Mouse (Mus musculus): ENCODE data around the gene Abcg2. TPM values are rescaled to one million over a fixed set of nuclear protein-coding genes. Genes with fewer than 3 reads are reported as not detected.

Abcg2 gene
- total and polyA plus RNA-seq, 3 experiments: 16.6 to 39.9 (median 25.0) TPM

DNA sequence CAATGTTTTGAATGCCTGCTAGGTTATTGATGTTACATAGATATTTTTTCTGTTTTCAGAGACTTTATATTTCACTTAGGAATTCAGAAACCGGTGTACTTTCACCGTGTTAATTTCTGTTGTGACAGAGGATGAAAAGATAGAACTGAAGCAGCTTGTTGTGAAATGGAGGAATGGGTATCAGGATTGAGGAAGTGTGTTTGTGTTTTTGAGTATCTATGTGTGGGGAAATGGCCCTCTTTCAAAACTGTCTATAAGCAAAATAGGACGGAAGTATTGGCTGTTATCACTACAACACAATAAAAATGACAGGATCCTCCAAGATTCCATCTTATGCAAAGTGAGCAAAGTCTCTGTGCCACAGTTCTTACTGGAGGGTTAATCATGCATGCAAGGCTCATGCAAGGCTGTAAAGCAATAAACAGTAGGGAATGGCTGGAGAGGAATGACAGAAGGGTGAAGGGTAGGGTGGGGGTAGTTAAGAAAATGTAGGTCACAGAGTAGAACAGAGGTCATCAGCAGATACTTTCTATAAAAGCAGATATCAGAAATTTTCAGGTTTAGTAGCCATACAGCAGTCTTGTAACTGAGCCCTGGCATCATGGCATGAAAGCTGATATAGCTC, 76.7 kb downstream of the Abcg2 start:
- Histone ChIP-seq H3K4me2 (ENCODE audit: insufficient read depth, low read depth, poor library complexity, severe bottlenecking) (no peak overlapping the region), H3K9me3 (replicated peaks; ENCODE audit: low read length) (no peaks in the 10 kb centered on the region), H3K27ac (ENCODE audit: insufficient read depth, low read depth) (no peak overlapping the region), H3K4me1 (ENCODE audit: control insufficient read depth in 1 of 2, insufficient read depth in 2 of 2) (no peaks in the 10 kb centered on the region), H3K9ac (ENCODE audit: insufficient read depth, low read depth) (no peak overlapping the region), H3K79me2 (replicated peaks; ENCODE audit: control insufficient read depth, extremely low read depth, insufficient read depth, poor library complexity, severe bottlenecking) (no peaks in the 10 kb centered on the region), H3K4me3 (replicated peaks in 1 of 3; ENCODE audit: low read depth in 2 of 3, low read length in 2 of 3, poor library complexity in 1 of 3) (no peak overlapping the region), H3K36me3 (replicated peaks in 1 of 2; ENCODE audit: control insufficient read depth in 1 of 2, insufficient read depth in 1 of 2, low read length in 1 of 2) (peaks cover 0 to 11% of the 10 kb centered on the region in 2 experiments), H3K27me3 (replicated peaks) (no peaks in the 10 kb centered on the region)
- TF ChIP-seq MAX (IDR thresholded peaks at IDR 0.05; ENCODE audit: low read length) (no peak), GABPA (IDR thresholded peaks at IDR 0.05; ENCODE audit: insufficient replicate concordance, low read depth, low read length) (no peak), PAX5 (IDR thresholded peaks at IDR 0.05; ENCODE audit: low read length) (no peak), MXI1 (IDR thresholded peaks at IDR 0.05; ENCODE audit: low read depth, low read length) (no peak), SMC3 (IDR thresholded peaks at IDR 0.05; ENCODE audit: low read depth, low read length) (no peak), RAD21 (IDR thresholded peaks at IDR 0.05; ENCODE audit: low read depth, low read length) (no peak), JUND (conservative IDR thresholded peaks at IDR 0.05; ENCODE audit: low read depth, low read length) (no peak), ZKSCAN1 (IDR thresholded peaks at IDR 0.05; ENCODE audit: borderline replicate concordance, low read depth, low read length) (no peak), ELF1 (IDR thresholded peaks at IDR 0.05; ENCODE audit: low read depth, low read length) (no peak), RCOR1 (conservative IDR thresholded peaks at IDR 0.05; ENCODE audit: low read depth, low read length) (no peak)
- dilution Hi-C loops (cut with MboI; ENCODE audit: extremely low pct_ligation_motif_present, extremely low pct_unique_long_range_greater_than_20kb, low sequenced_read_pairs): no loop called here
- no peak for DNase-seq (ENCODE audit: extremely low read depth)
- in situ Hi-C loops (cut with MboI; ENCODE audit: low pct_ligation_motif_present, low pct_unique_long_range_greater_than_20kb, low sequenced_read_pairs): no loop called here

DNA sequence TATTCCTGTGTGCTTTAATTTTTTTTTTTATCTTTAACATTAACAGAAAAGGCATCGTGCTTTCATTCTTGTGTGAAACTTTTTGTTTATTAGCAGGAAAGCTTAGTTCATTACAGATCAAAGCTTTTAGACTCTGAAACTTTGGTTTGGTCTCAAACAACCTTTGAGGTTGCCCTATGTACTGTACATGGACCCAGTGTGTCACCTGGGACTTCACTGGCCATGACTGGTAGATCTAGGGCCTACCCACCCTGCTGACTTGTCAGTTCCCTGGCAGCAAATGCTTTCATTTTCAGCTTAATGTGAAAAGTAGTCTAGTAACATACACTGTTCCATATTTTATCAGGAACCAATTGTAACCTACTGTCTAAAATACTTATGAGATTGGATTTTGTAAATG, 93.5 kb downstream of the Abcg2 start:
- no peaks in the 10 kb centered on the region for H3K79me2 ChIP-seq (replicated peaks; ENCODE audit: control insufficient read depth, extremely low read depth, insufficient read depth, poor library complexity, severe bottlenecking)
- H3K27me3 ChIP-seq (replicated peaks): no peaks in the 10 kb centered on the region
- no peak for DNase-seq (ENCODE audit: extremely low read depth)
- H3K27ac ChIP-seq (ENCODE audit: insufficient read depth, low read depth): no peak overlapping the region
- dilution Hi-C loops (cut with MboI; ENCODE audit: extremely low pct_ligation_motif_present, extremely low pct_unique_long_range_greater_than_20kb, low sequenced_read_pairs): no loop called here
- TF ChIP-seq GABPA (IDR thresholded peaks at IDR 0.05; ENCODE audit: insufficient replicate concordance, low read depth, low read length) (no peak), MAFK (IDR thresholded peaks at IDR 0.05; ENCODE audit: insufficient replicate concordance, low read length) (no peak), CHD2 (IDR thresholded peaks at IDR 0.05; ENCODE audit: low read length) (no peak), MAX (IDR thresholded peaks at IDR 0.05; ENCODE audit: low read length) (no peak), SIN3A (IDR thresholded peaks at IDR 0.05; ENCODE audit: low read length) (no peak), JUN (IDR thresholded peaks at IDR 0.05; ENCODE audit: insufficient read depth, low read depth, low read length) (no peak), RAD21 (IDR thresholded peaks at IDR 0.05; ENCODE audit: low read depth, low read length) (no peak), POLR2A (IDR thresholded peaks at IDR 0.05; ENCODE audit: low read depth, low read length) (no peak), TCF12 (IDR thresholded peaks at IDR 0.05; ENCODE audit: low read depth, low read length) (no peak), NRF1 (IDR thresholded peaks at IDR 0.05; ENCODE audit: low read depth, low read length) (no peak), TBP (conservative IDR thresholded peaks at IDR 0.05; ENCODE audit: low read depth, low read length) (no peak), ZNF384 (IDR thresholded peaks at IDR 0.05; ENCODE audit: low read depth, low read length) (no peak), BHLHE40 (IDR thresholded peaks at IDR 0.05; ENCODE audit: low read depth, low read length) (no peak), RCOR1 (conservative IDR thresholded peaks at IDR 0.05; ENCODE audit: low read depth, low read length) (no peak), MXI1 (IDR thresholded peaks at IDR 0.05; ENCODE audit: low read depth, low read length) (no peak), HCFC1 (IDR thresholded peaks at IDR 0.05; ENCODE audit: low read depth, low read length) (no peak), MYC (IDR thresholded peaks at IDR 0.05; ENCODE audit: low read depth, low read length) (no peak)
- no peak overlapping the region for H3K9ac ChIP-seq (ENCODE audit: insufficient read depth, low read depth)
- in situ Hi-C loops (cut with MboI; ENCODE audit: low pct_ligation_motif_present, low pct_unique_long_range_greater_than_20kb, low sequenced_read_pairs): no loop called here
- peaks cover 0 to 25% of the 10 kb centered on the region in 2 experiments for H3K36me3 ChIP-seq (replicated peaks in 1 of 2; ENCODE audit: control insufficient read depth in 1 of 2, insufficient read depth in 1 of 2, low read length in 1 of 2)
- H3K9me3 ChIP-seq (replicated peaks; ENCODE audit: low read length): no peaks in the 10 kb centered on the region
- no peaks in the 10 kb centered on the region for H3K4me1 ChIP-seq (ENCODE audit: control insufficient read depth in 1 of 2, insufficient read depth in 2 of 2)
- H3K4me2 ChIP-seq (ENCODE audit: insufficient read depth, low read depth, poor library complexity, severe bottlenecking): no peak overlapping the region
- H3K4me3 ChIP-seq (replicated peaks in 1 of 3; ENCODE audit: low read depth in 2 of 3, low read length in 2 of 3, poor library complexity in 1 of 3): no peak overlapping the region

Measured in CH12.LX (cell line).